11 mouse cellular contexts compared by ENCODE assay signal in genomic region chr17:49839243-49839642, GRCm38 (mm10).
"Had no signal": no experiment of that assay in that cellular context is flagged by ENCODE, and none has a peak within 500 bp of the region (broad histone marks: within the 10 kb centered on the region; RNA-seq: fewer than 3 reads in every experiment).

No protein-coding gene starts in this region.

- H3K9ac ChIP-seq: limb, embryonic 12.5 days; liver, embryonic 12.5 days; lung, embryonic 14.5 days; midbrain, embryonic 12.5 days; stomach, embryonic 15.5 days had no signal

- H3K9me3 ChIP-seq: limb, embryonic 12.5 days; liver, embryonic 12.5 days; midbrain, embryonic 12.5 days; stomach, embryonic 15.5 days had no signal

- H3K4me2 ChIP-seq: limb, embryonic 12.5 days; liver, embryonic 12.5 days; lung, embryonic 14.5 days; midbrain, embryonic 12.5 days; stomach, embryonic 15.5 days had no signal

- H3K36me3 ChIP-seq: limb, embryonic 12.5 days; liver, embryonic 12.5 days; midbrain, embryonic 12.5 days; stomach, embryonic 15.5 days had no signal

- ATAC-seq: liver, embryonic 12.5 days had no signal

- H3K27me3 ChIP-seq: limb, embryonic 12.5 days; liver, embryonic 12.5 days; midbrain, embryonic 12.5 days; stomach, embryonic 15.5 days had no signal

- H3K4me3 ChIP-seq: left cerebral cortex, adult 2 months; limb, embryonic 12.5 days; liver, embryonic 12.5 days; midbrain, embryonic 12.5 days; stomach, embryonic 15.5 days had no signal

- DNase-seq: kidney, adult 8-10 months; kidney, postnatal 25 days; lung, embryonic 14.5 days; lung, postnatal 10 days; lung, postnatal 4 days; right cerebral cortex, postnatal 14 days had no signal

- H3K27ac ChIP-seq: left cerebral cortex, adult 2 months; limb, embryonic 12.5 days; liver, embryonic 12.5 days; midbrain, embryonic 12.5 days; stomach, embryonic 15.5 days had no signal

- H3K4me1 ChIP-seq: liver, embryonic 12.5 days; midbrain, embryonic 12.5 days; stomach, embryonic 15.5 days had no signal
